Mouse (Mus musculus): Measurements from ENCODE around the gene Fhad1.

Gene Fhad1

DNA sequence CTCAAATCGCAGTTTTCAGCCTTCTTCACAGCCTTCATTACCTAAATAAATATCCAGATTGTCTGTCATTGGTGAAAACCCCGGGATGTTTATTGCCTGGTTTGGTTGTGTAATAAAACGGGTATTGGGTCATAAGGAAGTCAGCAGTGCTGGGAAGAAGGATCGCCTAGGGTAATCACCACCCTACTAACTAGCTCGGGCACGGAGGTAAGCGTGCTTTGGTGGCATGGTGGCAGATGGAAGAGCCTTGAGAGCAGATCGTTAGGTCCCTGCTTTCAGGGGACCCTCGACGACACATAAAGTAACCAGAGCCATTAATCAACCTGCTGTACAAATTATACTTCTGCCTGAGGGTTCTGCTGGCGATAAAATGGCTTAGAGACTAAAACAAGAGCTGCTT, 36.3 kb downstream of the Fhad1 start:
- DNase-seq (ENCODE audit: low read depth, low spot score): no peak

DNA sequence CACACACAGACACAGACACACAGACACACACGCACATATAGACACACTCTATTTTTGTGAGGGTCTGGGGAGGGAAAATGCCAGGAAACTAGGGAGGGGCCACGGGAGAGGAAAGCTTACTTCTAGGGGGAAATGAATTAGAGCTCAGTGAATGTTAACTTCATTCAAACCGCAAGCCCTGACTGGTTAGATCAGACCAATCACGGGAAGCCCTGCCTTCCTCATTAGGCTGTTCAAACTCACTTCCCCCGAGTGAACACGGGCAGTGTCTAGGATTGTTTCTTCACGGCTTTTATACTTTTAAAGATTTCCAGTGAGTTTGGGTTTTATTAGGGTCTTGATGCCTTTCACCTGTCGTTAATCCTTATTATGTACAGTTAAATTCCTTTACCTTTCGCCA, 37.5 kb downstream of the Fhad1 start:
- DNase-seq (ENCODE audit: low read depth, low spot score): no peak

DNA sequence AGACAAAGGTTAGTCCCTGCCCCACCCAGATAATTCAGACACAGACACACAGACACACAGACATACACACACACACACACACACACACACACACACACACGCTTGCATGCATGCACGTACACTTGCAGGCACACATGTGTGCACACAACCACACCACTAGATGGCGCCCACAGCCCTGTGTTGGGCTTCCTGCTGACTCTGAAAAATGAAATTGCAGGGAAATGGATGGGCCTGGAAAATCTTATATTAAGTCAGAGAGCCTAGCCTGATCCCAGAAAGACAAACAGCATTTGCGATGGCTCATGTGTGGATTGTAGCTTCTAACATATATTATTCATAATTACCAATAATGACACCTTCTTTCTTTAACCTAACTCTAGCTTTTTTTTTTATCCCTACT, 38.7 kb downstream of the Fhad1 start:
- DNase-seq (ENCODE audit: low read depth, low spot score): peak; percentile 44

DNA sequence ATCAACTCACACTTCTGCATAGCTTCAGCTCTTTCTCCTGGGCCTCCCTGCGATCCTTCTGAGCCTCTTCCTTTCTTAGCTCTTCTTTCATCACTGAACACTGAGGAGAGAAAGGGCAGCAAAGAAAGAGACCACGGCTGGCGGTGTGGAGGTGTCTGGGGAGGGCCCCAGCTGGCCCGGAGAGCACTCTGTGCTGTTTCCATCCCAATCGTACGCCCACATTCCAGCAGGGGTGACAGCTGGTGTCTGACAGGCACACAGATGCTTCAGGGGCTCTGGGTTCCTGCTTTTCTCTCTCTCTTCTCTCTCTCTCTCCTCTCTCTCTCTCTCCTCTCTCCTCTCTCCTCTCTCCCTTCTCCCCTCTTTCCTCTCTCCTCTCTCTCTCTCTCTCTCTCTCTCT, 50.3 kb downstream of the Fhad1 start:
- DNase-seq (ENCODE audit: low read depth, low spot score): no peak

DNA sequence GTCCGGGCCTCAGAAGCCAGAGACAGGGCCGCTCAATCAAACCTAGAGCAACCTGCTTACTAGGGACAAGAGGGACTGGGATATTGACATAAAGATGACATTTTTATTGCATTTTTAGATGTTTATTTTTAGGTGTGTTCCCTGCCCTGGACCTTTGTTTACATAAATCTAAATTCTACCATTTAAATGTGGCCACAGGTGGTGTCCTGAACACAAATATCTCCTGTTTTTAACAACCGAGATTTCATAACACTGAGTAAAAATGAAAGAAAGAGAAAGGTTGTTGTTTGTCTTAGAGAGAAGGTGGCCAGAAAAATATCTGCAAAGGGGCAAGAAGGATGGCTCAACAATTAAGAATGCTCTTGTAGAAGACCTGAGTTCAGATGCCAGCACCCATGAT, 51.0 kb downstream of the Fhad1 start:
- no peak for DNase-seq (ENCODE audit: low read depth, low spot score)

DNA sequence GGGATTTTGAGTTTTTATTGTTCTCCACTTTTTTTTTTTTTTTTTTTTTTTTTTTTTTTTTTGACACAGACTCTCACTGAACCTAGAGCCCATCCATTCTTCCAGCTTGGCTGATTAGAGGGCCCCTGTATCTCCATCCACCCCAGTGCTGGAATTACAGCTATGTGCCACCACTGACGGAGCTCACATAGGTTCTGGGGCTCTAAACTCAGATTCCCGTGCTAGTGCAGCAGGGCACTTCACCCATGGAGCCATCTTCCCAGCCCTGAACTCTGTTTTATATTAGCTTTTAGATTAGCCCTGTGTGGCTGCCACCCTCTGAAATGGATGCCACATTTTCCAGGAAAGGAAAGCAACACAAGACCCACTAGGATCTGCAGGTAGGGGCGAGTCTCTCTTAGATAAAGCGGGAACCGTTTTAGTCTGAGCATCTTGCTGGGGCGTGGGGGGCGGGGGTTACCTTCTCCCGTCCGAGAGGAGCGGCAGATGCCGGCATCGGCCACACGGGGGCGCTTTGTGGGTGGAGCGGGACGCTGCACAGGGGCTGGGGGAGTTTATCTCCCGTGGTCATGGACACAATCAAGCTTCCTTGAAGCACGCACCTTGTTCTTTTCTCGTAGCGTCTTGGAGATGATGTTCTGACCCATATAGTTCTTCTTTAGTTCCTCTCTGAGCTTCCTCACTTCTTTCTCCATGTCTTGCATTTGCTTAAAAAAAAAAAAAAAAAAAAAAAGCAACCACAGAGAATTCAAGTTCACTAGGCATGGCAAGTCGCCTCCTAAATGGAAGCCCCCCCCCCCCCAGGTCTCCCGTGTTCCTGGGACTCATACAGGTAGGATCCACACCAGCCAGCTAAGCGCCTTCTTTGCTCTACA, 51.8 kb downstream of the Fhad1 start:
- DNase-seq (ENCODE audit: low read depth, low spot score): peak; percentile 65

DNA sequence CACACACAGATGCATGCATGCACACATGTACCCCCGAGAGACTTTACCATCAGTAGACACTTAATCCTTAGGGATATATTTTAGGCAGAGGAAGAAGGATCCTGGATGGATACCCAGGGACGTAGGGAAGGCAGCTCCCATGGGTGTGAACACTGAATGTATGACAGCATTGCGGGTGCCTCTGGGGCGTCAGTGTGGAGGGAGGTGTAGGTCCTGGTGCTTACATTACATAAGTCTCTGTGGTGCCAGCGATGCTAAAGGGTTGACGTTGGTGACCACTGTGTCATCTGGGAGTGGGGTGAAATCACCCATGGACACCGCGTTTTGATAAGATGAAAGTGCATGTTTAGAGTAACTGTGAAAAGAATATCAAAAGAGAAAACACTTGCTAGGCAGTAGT, 54.8 kb downstream of the Fhad1 start:
- no peak for DNase-seq (ENCODE audit: low read depth, low spot score)

DNA sequence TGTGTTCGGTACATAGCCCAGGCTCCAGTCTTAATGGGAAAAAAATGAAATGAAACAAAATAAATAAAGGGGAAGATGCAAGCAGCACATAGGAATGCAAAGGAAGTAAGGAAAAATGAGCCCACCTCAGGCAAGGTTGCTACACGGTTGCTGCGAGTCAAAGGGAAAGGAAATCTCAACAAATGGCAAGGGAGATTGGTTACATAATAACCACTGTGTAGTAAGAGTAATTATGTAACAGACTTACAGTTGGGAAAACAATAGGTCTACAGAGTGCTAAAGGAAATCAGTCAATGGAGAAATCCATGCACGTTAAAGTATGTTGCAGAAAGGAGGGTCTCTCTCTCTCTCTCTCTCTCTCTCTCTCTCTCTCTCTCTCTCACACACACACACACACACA, 55.3 kb downstream of the Fhad1 start:
- no peak for DNase-seq (ENCODE audit: low read depth, low spot score)

DNA sequence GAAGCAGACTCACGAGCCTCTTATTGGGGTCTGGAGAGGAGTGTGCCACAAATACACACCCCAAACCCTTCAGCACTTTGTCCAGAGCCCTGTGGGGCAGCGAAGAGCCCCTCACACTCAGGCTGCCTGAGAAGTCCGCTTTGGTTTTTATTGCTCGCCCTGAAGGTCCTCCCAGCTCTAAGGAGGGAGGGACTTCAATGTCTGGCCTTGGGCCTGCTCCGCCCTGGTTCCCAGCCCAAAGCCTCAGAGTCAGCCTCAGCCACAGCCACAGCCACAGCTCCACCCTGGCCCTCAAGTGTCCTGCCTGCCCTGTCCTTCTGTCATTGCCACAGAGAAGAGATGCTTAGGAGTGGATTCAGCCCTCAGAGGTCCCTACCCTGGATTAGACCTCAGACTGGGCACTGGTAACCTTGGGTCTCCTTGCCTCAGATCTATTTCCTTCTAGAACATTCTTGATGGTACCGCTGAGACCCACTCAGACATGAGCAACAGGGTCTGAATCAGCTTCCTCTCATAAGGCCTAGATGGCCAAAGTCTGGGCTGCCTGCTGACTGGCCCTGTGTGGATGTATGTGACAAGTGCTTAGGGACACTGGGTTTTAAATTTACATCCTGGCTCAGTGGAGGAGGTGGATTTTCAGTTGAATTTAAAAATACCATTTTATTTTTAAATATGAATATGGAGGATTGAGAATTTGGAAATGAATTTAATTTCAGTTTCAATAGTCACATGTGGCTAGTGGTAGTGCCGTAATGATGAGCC, 56.1 kb downstream of the Fhad1 start:
- no peak for DNase-seq (ENCODE audit: low read depth, low spot score)

DNA sequence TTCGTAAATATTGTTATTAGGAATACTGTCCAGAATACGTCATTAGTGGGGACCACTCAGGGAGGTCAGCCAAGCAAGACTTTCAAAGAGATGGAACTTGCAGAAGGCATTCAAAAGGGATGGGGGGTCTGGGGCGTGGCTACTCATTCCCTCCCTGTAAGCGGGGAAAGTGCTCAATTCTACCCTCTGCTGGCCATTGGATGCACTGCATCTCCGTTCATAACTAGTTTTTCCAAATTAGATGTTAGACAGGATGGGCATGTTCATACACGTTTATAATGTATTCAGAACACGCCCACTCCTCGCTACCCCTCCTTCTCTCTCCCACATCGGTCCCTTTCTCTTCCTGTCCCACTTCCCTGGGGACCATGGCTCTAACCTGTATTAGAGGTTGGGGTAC, 56.7 kb downstream of the Fhad1 start:
- DNase-seq (ENCODE audit: low read depth, low spot score): peak; percentile 81

DNA sequence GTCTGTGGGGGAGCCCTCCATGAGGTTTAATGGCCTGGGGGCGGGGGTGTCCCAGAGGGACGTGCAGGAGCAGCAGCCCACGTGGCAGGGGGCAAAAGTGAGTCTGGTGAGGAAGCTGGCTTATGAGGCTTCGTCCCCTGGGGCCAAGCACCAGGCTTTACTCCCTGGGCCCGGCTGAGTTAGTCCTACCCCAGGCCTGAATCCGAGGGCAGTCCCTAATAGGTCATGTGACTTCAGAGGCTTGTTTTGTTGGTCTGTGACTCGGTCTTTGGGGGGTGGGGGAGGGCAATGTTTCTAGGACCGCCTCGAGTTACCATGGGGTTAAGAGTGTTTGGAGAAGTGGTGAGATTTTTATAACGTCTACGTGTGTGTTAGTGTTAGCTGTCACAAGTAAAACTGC, 57.1 kb downstream of the Fhad1 start:
- DNase-seq (ENCODE audit: low read depth, low spot score): peak; percentile 25

DNA sequence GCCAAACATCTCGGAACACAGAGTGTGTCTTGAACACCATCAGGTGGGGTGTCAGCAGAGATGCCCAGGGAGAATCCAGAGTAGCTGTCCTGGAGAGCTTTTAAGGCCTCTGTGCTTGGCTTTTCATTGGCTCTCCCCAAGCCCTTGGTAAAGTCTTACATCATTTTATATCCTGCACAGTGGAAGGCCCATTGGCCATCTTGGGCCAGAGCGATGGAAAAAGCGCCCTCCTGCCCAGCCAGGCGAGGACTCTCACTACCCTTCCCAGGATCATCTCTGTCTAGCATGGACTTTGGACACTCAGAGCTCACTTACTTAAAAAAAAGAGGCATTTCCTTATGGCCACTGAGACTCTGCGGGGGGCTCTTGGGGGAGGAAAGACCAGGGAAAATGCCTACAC, 58.0 kb downstream of the Fhad1 start:
- DNase-seq (ENCODE audit: low read depth, low spot score): no peak

DNA sequence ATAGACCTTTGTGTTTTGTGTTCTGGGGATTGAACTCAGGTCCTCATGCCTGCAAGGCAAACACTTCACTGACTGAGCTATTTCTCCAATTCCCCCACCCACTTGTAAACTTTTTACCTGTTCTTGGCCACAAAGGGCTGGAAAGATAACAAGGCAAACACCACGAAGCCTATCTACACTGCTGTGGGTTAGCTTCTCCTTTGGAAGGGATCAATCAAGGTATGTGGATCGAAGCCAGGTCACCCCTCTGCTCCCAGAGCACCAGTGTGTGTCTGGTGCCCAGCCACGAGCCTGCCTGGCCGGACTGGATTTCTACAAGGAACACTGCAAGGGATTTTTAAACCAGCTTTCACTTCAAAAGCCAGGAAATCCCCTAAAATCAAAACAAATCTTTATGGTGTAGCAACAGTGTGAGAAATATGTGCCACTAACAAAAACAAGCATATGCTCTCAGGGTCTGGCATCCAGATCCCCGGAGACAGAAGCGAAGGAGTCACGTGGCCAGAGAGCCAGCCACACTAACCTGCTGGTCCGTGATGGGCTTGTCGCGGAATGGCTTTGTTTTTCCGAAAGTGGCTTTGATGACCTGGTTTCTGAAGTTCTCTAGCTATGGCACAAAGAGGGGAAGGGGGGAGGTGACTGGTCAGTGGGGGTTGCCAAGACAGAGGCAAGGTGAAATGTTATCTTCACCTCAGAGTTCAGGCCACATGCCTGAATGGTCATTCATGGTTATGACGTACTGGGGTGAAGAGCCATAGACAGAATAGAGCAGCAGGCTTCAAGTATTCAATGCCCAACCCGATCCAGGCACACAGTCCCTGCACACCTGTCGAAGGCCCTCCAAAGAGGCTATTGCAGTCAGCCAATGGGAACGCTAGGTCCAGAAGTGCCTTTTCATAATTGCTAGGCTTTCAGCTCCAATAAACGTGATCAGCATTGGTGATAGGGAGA, 59.8 kb downstream of the Fhad1 start:
- DNase-seq (ENCODE audit: low read depth, low spot score): no peak

DNA sequence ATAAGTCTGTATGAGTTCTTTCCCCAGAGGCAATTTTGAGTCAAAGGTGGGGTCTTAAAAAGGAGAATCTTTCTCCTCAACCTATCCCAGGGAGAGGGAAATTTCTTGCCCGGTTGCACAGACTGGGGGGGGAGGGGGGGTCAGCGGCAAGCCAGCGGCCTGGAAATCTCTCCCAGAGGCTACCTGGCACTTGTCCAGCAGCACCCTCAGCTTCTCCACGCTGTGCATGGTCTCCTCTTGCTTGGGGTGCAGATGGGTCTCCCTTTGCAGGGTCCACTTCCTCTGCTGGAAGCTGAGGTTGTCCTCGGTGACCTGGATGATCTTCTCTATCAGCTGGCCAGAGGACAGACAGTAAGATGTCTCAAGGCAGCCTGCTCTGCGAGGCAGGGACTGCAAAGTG, 61.0 kb downstream of the Fhad1 start:
- no peak for DNase-seq (ENCODE audit: low read depth, low spot score)

DNA sequence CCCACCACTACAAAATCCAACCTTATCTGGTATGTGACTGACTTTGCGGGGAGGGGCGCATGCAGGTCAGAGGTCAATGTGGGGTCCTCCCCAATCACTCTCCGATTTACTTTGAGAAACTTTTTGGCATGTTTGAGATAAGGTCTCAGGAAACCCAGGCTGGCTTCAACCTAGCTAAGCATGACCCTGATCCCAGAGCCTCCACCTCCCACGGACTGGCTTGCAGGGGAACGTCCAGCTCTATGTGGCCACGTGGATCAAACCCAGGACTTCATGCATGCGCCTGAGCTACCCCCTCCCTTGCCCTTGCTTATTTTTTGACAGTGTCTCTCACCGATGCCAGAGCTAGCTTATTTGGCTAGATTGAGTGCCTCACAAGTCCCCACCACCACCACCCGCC, 61.6 kb downstream of the Fhad1 start:
- DNase-seq (ENCODE audit: low read depth, low spot score): no peak

DNA sequence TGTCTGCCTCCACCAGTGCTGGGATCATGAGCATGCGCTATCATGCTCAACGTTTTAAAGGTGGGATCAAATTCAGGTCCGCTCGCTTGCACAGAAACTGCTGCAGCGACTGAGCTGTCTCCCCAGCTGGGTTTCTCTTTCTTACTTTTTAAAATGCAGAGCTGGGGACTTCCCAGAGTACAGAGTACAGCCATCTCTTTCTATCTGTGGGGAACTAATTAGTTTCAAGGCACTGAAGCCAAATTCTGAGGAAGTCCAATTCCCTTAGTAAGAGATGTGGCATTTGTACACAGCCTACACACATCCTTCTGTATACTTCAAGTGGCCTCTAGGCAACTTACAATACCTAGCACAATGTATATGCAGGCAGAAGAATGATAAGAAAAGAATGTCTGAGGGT, 62.1 kb downstream of the Fhad1 start:
- no peak for DNase-seq (ENCODE audit: low read depth, low spot score)

DNA sequence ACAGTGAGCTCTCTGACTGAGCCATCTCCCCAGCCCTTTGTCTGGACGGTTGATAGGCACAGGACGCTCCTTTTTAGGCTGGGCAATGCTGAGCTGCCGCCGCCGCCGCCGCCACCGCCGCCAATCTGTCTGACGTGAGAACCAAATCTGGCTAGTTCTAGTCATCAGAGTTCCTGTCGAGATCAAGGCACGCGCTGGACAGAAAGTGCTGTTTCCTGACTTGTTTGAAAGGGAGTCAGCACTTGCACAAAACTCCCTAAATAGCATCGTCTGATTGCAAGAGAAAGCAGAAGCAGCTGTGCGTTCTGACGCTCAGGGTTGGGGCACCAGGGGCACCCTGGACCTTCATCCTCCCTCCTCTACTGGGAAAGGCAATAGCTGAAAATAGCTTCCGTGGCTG, 62.8 kb downstream of the Fhad1 start:
- peak; percentile 33 for DNase-seq (ENCODE audit: low read depth, low spot score)

DNA sequence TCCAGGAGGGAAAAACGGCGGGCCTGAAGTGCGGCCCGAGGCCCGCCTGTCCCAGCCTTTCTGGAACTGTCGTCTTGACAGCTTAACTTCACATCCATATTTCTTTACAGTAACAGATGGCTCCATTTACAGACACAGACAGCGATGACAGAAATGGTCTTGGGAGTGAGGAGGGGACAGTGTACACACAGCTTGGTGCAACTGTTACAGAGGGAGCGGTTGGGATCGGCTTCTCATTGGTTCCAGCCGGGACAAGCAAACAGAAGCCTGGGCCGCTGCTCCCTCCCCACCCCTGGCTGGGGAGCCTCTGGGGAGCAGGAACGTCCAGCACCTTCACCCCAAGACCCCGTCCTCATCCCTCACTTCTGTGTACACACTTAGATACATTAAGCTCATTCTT, 65.4 kb downstream of the Fhad1 start:
- DNase-seq (ENCODE audit: low read depth, low spot score): no peak

DNA sequence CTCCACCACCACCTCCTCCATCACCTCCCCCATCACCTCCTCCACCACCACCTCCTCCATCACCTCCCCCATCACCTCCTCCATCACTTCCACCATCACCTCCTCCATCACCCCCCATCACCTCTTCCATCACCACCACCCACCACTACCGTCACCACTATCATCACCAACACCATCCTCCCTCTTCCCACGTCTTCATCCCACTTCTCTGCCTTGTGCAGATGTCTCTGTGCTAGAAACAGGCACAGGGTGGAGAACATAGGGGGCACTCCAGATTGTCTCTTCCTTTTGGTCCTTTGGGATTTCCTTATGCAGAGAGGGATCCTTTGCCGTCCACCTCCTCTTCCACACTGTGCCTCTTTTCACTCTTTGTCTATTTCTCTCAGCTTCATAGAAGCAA, 66.1 kb downstream of the Fhad1 start:
- DNase-seq (ENCODE audit: low read depth, low spot score): no peak

DNA sequence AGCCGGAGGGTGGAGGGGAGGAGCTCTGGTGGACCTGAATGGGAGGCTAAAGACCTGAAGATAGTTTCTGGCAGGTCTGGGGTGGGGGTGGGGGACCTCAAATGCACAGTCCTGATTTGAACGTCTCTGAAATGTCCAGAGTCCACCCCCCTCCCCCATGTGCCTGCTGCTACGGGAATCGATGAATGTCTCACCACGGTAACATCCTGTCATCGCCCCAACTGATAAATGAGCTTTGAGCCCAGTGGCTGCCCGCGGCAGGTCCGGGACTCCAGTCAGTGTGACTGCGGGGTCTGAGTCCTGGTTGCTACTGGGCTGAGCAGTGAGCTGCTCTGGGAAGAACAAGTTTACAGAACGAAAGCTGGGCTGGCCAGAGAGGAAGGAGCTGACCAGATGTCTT, 72.5 kb downstream of the Fhad1 start:
- no peak for DNase-seq (ENCODE audit: low read depth, low spot score)

DNA sequence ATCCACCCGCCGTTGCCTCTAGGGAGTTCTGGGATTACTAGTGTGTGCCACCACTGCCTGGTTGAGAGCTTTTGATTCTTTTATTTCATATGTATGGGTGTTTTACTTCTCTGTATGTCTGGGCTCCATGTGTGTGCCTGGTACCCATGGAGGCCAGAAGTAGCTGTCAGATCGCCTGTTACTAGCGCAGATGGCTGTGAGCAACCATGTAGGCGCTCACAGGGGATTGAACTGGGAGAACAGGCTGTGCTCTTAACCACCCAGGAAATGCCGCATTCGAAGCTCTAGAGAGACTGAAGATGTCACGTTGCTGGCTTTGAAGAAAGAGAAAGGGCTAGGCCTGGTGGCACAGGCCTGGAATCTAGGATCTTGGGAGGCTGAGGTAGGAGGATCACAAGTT, 73.6 kb downstream of the Fhad1 start:
- no peak for DNase-seq (ENCODE audit: low read depth, low spot score)

DNA sequence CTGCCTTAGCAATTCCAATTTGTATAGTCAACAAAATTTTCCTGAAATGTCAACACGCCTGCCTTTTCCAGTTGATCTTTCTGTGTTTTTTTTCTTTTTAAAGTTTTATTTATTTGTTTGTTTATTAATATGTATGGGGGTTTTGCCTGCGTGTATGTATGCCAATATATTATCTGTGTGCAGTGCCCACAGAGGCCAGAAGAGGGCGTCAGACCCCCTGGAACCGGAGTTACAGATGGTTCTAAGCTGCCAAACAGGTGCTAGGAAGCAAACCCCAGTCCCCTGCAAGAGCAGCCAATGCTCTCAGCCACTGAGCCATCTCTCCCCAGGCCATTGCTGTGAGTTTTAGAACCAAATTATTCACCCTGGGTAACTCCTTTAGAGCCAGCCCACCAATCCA, 76.3 kb downstream of the Fhad1 start:
- DNase-seq (ENCODE audit: low read depth, low spot score): no peak
